Mouse (Mus musculus) neural tube, embryonic 14.5 days (tissue): ENCODE data around the gene Tbxa2r. TPM values are rescaled to one million over a fixed set of nuclear protein-coding genes. Genes with fewer than 3 reads are reported as not detected.

Experiments
- ATAC-seq: fragments of 200-750 bp; cut with Nextera tagmentation; 2 replicates; pipeline ENCODE4 v1.8.0; 2017; ENCODE audit warnings: low read depth, mild to moderate bottlenecking, moderate TSS enrichment, moderate library complexity
- H3K27ac ChIP-seq: fragments of 300-500 bp; sonication (generic); 2 replicates; pipeline ENCODE4 v1.5.1; 2014; ENCODE audit warnings: low read depth, mild to moderate bottlenecking, control low read depth, low read length, moderate library complexity, mixed read lengths
- H3K27me3 ChIP-seq: fragments of 300-500 bp; sonication (generic); 2 replicates; pipeline ENCODE4 v1.6.1; 2014; ENCODE audit warnings: low read length; ENCODE audit not compliant: control insufficient read depth, insufficient read depth
- H3K36me3 ChIP-seq: fragments of 300-500 bp; sonication (generic); 2 replicates; pipeline ENCODE4 v1.6.1; 2014; ENCODE audit warnings: low read length, mixed read lengths; ENCODE audit not compliant: control insufficient read depth, insufficient read depth
- H3K4me1 ChIP-seq: fragments of 300-500 bp; sonication (generic); 2 replicates; pipeline ENCODE4 v1.6.1; 2014; ENCODE audit warnings: low read length; ENCODE audit not compliant: control insufficient read depth, insufficient read depth
- H3K4me2 ChIP-seq: fragments of 300-500 bp; sonication (generic); 2 replicates; pipeline ENCODE4 v1.6.1; 2014; ENCODE audit warnings: mild to moderate bottlenecking, low read depth, low read length, control low read depth
- H3K4me3 ChIP-seq: fragments of 300-500 bp; sonication (generic); 2 replicates; pipeline ENCODE4 v1.5.1; 2014; ENCODE audit warnings: low read depth, low read length, control low read depth, mixed read lengths
- H3K9ac ChIP-seq: fragments of 300-500 bp; sonication (generic); replicated peaks from 2 replicates; pipeline ENCODE4 v1.6.1; 2014; ENCODE audit warnings: low read depth, mild to moderate bottlenecking, control low read depth, low read length, mixed read lengths
- H3K9me3 ChIP-seq: fragments of 300-500 bp; sonication (generic); 2 replicates; pipeline ENCODE4 v1.6.1; 2016; ENCODE audit warnings: low read length; ENCODE audit not compliant: control insufficient read depth
- WGBS: fragments of 180-500 bp; shearing (Covaris S2); extraction: QIAGEN DNeasy Blood & Tissue Kit; methylation state at CpG from one replicate; pipeline ENCODE4 v1.1.7; 2014; 5-methylcytosine and 5-hydroxymethylcytosine counted together
- polyA plus RNA-seq: library from polyadenylated mRNA; unstranded; fragments of >200 nt; fragmentation: Nextera tagmentation; extraction: Ambion mirVana; gene quantifications from 2 replicates; pipeline ENCODE4 v1.2.1, GENCODE M21; 2014

Tbxa2r gene
- 1.9 and 4.6 TPM in 2 replicates for polyA plus RNA-seq

DNA sequence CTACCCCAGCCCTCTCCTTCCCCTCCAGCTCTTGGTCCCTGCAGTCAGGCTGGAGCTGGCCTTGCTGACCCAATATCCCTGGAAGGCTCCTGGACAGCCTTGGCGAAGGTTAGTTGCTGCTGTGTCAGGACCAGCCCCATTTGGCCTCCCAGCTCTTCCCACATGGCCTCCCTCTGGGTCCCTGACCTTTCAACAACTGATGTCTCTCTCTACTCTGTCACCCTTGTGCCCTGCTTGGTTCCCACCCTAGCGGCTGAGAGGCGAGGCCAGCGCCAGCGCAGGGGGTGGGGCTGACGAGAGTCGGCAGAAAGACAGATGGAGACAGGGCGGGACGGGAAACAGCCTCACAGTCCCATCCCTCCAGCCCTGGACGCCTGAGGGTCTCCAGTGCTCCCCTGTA, at the start of gene Tbxa2r:
TSS of gene Tbxa2r (plus strand) at position 346 of the 400 bp plus-strand sequence.
- Histone ChIP-seq H3K4me3 (no peak within 1 kb of the TSS), H3K9me3 (no peaks in the 10 kb centered on the region), H3K4me1 (no peaks in the 10 kb centered on the region), H3K27ac (no peak within 1 kb of the TSS), H3K9ac (no peak within 1 kb of the TSS), H3K27me3 (0 out of 2 replicates have a peak, but pooled peaks cover 4% of the 10 kb centered on the region), H3K36me3 (peaks cover 37% of the 10 kb centered on the region), H3K4me2 (no peak within 1 kb of the TSS)
- no peak for ATAC-seq
- 11% methylated on average over 10 of the region's 10 CpGs for WGBS

DNA sequence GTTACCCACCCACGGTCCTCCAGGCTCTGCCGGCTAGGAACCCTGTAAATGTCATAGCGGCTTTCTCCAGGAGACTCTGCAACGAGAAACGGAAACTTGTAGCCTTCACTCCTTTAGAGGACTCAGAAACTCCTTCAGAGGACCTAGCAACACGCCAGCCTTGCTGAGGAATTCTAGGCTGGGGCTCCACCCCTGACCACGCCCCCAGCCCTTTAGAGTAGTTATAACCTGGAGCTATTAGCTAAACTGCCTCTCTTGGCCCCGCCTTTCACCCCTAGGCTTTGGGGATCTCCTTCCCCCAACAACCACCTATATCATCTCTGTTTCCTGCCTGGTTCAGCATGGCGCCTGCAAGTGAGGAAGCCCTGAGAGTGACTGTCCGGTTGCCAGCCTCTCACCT, 49.0 kb upstream of the Tbxa2r start:
- Histone ChIP-seq H3K4me3 (no peak overlapping the region), H3K9ac (no peak overlapping the region), H3K27ac (no peak overlapping the region), H3K4me1 (no peaks in the 10 kb centered on the region), H3K27me3 (peaks cover 3% of the 10 kb centered on the region; the same call in 1 of the 2 replicates), H3K4me2 (no peak overlapping the region), H3K9me3 (no peaks in the 10 kb centered on the region), H3K36me3 (no peaks in the 10 kb centered on the region)
- WGBS, result 24% methylated on average over 10 of the region's 10 CpGs
- ATAC-seq, result no peak

DNA sequence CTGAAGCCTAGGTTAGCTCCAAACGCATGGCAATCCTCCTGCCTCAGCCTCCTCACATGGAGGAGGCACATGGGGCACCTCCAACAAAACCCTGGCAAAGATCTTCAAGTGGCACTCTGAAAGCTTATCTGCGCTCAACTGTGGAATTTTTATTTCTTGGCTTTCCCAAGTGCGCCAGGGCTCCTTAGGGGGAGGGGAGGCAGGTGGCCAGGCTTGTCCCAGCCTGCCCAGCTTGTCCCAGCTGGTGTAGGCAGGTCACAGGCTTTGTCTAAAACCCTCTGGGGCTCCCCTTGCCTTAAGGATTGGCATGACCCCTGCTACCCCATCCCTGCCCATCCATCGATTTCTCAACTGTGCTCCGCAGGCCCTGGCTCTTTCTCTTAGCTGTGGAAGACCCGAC, 44.3 kb upstream of the Tbxa2r start:
- ATAC-seq, result no peak
- peaks cover 3% of the 10 kb centered on the region for H3K27me3 ChIP-seq
- no peak overlapping the region for H3K9ac ChIP-seq
- 54% methylated on average over 6 of the region's 6 CpGs for WGBS
- H3K27ac ChIP-seq, result no peak overlapping the region
- H3K4me3 ChIP-seq, result no peak overlapping the region
- no peaks in the 10 kb centered on the region for H3K36me3 ChIP-seq
- H3K9me3 ChIP-seq, result no peaks in the 10 kb centered on the region
- H3K4me2 ChIP-seq, result no peak overlapping the region
- 0 out of 2 replicates have a peak, but pooled peaks cover 3% of the 10 kb centered on the region for H3K4me1 ChIP-seq

DNA sequence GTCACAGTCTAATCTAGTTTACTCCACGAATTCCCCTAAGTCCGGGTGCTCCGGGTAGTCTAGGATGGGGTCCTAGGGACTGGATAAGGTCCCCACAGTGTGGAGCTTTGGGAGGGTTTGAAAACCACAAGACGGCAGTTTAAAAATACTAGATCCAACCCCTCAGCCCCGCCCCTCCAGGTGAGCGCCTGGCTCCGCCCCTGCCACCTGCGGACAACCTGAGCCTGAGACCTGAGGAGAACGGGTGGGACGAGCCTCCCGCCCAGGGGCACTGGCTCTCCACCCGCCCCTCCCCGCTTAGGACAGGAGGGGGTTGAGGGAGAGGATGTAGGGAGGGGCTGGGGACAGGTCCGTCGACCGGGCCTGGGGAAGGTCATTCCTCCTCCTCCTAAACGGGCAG, 43.8 kb upstream of the Tbxa2r start:
- whole genome bisulfite sequencing, result 13% methylated on average over 17 of the region's 17 CpGs
- no peak overlapping the region for H3K4me3 ChIP-seq

DNA sequence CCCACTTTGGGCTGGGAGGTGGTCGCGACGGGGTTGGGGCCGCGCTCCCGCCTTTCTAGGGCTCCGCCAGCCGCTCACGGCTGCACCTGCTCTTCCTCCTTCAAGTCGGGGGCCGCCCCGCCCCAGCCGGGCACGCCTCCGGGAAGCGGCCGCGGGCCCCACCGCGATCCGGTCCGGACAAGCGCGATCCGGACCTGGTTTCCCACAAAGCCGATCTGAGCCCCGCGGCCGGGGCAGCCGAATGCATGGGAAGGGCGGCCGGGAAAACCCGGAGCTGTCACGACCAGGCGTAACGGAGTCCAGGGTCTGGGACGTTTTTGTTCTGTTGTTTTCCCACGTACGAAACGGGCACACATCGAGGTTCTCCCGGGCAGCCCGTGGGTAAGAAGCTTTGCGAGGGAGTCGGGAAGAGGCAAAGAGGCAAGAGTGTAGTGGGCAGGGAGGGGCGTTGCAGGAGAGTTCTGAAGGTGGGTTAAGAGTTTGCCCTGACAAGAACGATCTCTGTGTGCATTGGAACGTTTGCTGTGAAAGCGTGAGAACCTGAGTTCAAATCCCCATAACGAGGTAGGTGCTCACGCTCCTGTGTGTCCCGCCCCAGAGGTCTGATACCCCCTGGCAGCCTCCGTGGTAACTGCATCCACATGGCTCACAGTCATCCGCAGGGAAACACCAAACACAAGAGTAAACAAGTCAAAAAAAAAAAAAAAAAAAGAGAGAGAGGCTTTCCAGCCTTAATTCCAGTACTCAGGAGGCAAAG, 42.7 kb upstream of the Tbxa2r start:
- Histone ChIP-seq H3K36me3 (no peaks in the 10 kb centered on the region), H3K4me3 (peak overlapping the region; percentile 39), H3K4me1 (peaks cover 4% of the 10 kb centered on the region; the same call in 1 of the 2 replicates), H3K9me3 (no peaks in the 10 kb centered on the region), H3K27ac (no peak overlapping the region), H3K27me3 (peaks cover 3% of the 10 kb centered on the region), H3K4me2 (peak overlapping the region; percentile 71), H3K9ac (peak overlapping the region; percentile 50)
- 2% methylated on average over 54 of the region's 54 CpGs for WGBS
- peak; percentile 72 for ATAC-seq

More for the DNA sequence above, 43.8 kb upstream of the Tbxa2r start:
- Histone ChIP-seq H3K9me3 (no peaks in the 10 kb centered on the region), H3K36me3 (no peaks in the 10 kb centered on the region), H3K9ac (no peak overlapping the region), H3K27ac (no peak overlapping the region), H3K27me3 (peaks cover 3% of the 10 kb centered on the region), H3K4me2 (no peak overlapping the region), H3K4me1 (0 out of 2 replicates have a peak, but pooled peaks cover 3% of the 10 kb centered on the region)
- ATAC-seq, result no peak

DNA sequence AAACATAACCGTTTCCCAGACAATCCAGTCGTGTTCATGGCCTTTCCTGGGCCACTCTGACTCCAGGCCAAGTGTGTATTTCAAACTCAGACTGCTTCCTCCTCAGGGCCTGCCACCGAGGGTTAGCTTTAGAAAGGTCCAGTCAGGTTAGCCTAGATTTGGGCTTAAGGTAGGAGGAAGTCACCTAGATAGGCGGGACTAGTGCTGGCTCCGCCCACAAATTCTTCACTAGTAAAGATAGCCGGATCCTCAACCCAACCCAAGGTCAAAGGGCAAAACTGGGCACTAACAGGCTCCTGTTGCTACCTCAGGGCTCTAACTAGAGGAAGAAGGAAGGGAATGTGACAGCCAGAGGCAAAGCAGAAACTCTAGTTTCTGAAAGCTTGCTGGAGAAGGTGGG, 41.9 kb upstream of the Tbxa2r start:
- ATAC-seq, result no peak
- H3K27me3 ChIP-seq, result peaks cover 3% of the 10 kb centered on the region
- 55% methylated on average over 6 of the region's 6 CpGs for WGBS

DNA sequence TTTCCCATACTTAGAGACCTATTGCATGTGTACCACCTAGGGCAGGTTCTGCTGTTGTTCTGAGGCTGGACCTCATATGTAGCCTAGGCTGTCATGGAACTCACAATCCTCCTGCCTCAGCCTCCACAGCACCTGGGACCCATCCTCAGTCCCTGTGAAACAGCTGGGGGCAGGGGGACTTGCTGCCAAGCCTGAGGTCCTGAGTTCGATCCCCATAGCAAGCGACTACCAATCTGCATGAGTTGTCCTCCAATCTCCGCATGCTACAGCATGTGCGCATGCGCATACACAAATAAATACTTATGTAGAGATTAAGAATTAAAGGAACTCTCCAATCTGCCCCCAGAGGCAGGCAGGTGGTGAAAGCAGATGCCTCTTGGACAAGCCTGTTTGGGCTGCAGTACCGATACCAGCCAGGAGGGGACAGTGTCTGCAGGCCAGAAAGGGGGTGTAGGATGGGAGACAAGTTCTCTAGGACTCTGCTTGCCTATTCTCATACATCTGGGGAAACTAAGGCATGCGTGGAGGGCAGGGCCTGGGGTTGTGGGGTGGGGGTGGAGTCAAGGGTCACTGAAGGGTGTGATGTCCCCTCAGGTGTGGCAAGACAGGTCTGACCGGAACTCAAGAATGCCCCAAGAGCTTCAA, 40.9 kb upstream of the Tbxa2r start:
- Histone ChIP-seq H3K27ac (no peak overlapping the region), H3K4me3 (no peak overlapping the region), H3K4me2 (no peak overlapping the region), H3K27me3 (peaks cover 3% of the 10 kb centered on the region), H3K9me3 (no peaks in the 10 kb centered on the region), H3K36me3 (no peaks in the 10 kb centered on the region), H3K9ac (no peak overlapping the region), H3K4me1 (peaks cover 6% of the 10 kb centered on the region; the same call in 1 of the 2 replicates)
- ATAC-seq, result no peak
- WGBS, result 60% methylated on average over 8 of the region's 8 CpGs

More for the DNA sequence above, 41.9 kb upstream of the Tbxa2r start:
- H3K4me2 ChIP-seq, result no peak overlapping the region
- H3K27ac ChIP-seq, result no peak overlapping the region
- peaks cover 6% of the 10 kb centered on the region; the same call in 1 of the 2 replicates for H3K4me1 ChIP-seq
- no peak overlapping the region for H3K4me3 ChIP-seq
- no peaks in the 10 kb centered on the region for H3K9me3 ChIP-seq
- no peak overlapping the region for H3K9ac ChIP-seq
- H3K36me3 ChIP-seq, result no peaks in the 10 kb centered on the region

DNA sequence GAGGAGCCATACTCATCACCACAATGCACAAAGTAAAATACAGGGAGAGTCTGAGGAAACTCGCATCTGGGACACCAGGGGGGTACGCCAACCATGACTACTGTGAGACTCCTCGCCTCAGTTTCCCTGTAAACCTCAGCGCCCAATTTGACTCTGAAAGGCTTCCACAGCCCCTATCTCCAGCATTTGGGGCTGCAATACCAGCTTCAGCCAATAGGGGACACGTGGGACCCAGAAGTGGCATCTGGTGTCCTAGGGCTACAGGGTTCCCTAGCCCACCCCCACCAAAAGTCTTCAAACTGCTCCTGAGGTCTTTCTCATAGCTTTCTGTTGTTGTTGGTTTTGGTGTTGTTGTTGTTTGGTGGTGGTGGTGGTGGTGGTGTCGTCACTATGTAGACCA, 39.9 kb upstream of the Tbxa2r start:
- no peak for ATAC-seq
- no peaks in the 10 kb centered on the region for H3K9me3 ChIP-seq
- no peak overlapping the region for H3K9ac ChIP-seq
- no peak overlapping the region for H3K4me2 ChIP-seq
- no peak overlapping the region for H3K27ac ChIP-seq
- peaks cover 6% of the 10 kb centered on the region; the same call in 1 of the 2 replicates for H3K4me1 ChIP-seq
- no peaks in the 10 kb centered on the region; the same call in 1 of the 2 replicates for H3K27me3 ChIP-seq
- H3K4me3 ChIP-seq, result no peak overlapping the region
- no peaks in the 10 kb centered on the region for H3K36me3 ChIP-seq
- 32% methylated on average over 6 of the region's 6 CpGs for WGBS

DNA sequence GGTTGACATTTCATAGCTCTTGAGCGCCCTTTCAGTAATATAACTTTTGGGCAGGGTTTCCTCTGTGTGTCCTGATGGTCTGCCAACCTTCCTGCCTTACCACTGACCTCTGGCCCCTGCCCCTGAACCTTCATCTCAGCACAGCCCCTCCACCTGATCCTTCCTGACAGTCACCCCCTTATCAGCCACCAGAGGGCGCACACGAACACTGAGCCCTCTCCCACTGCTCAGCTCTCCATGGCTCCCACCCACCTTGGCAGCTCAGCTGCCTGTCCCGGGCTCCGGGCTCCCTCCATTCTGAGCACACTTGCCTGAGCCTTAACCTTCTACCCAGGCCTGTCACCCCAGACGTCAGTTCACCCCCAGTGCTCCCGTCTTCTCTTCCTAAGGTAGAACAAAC, 39.3 kb upstream of the Tbxa2r start:
- ATAC-seq, result peak; percentile 1; the same call in 1 of the 2 replicates
- 4% methylated on average over 7 of the region's 7 CpGs for WGBS
- H3K4me2 ChIP-seq, result no peak overlapping the region
- no peaks in the 10 kb centered on the region; the same call in 1 of the 2 replicates for H3K27me3 ChIP-seq
- no peaks in the 10 kb centered on the region for H3K9me3 ChIP-seq
- H3K27ac ChIP-seq, result no peak overlapping the region
- peaks cover 13% of the 10 kb centered on the region for H3K4me1 ChIP-seq
- no peak overlapping the region for H3K9ac ChIP-seq
- H3K4me3 ChIP-seq, result no peak overlapping the region
- no peaks in the 10 kb centered on the region for H3K36me3 ChIP-seq
